Mouse (Mus musculus): ENCODE measurements around the gene Arl15. TPM values are rescaled to one million over a fixed set of nuclear protein-coding genes. Genes with fewer than 3 reads are reported as not detected.

Gene Arl15
- polyA plus RNA-seq, 1 experiment from 2014 or later: 19.0 TPM

GRCm38 (mm10) chr13:113830805-113831204 is 36.5 kb downstream of the Arl15 start:
- Histone ChIP-seq H3K9ac (ENCODE audit: low read depth, low read length) (no peak overlapping the region), H3K4me1 (replicated peaks; ENCODE audit: control insufficient read depth, insufficient read depth, low read length) (no peaks in the 10 kb centered on the region), H3K36me3 (ENCODE audit: control insufficient read depth, insufficient read depth, low read length) (no peaks in the 10 kb centered on the region), H3K4me2 (replicated peaks; ENCODE audit: low read depth, low read length) (no peak overlapping the region), H3K27ac (ENCODE audit: low read depth, low read length) (no peak overlapping the region), H3K9me3 (ENCODE audit: control insufficient read depth, low read length) (no peaks in the 10 kb centered on the region), H3K27me3 (ENCODE audit: control insufficient read depth, insufficient read depth, low read length) (no peaks in the 10 kb centered on the region), H3K4me3 (ENCODE audit: low read depth, low read length) (no peak overlapping the region)
- ATAC-seq (ENCODE audit: low FRiP score) (no peak), DNase-seq (ENCODE audit: low spot score) (no peak)
- WGBS: 85% methylated on average over 3 of the region's 3 CpGs

GRCm38 (mm10) chr13:113832947-113833346 is 38.6 kb downstream of the Arl15 start:
- ATAC-seq (ENCODE audit: low FRiP score) (no peak), DNase-seq (ENCODE audit: low spot score) (no peak)
- Histone ChIP-seq H3K4me1 (replicated peaks; ENCODE audit: control insufficient read depth, insufficient read depth, low read length) (no peaks in the 10 kb centered on the region), H3K9ac (ENCODE audit: low read depth, low read length) (no peak overlapping the region), H3K4me2 (replicated peaks; ENCODE audit: low read depth, low read length) (no peak overlapping the region), H3K36me3 (ENCODE audit: control insufficient read depth, insufficient read depth, low read length) (no peaks in the 10 kb centered on the region), H3K27me3 (ENCODE audit: control insufficient read depth, insufficient read depth, low read length) (no peaks in the 10 kb centered on the region), H3K9me3 (ENCODE audit: control insufficient read depth, low read length) (no peaks in the 10 kb centered on the region), H3K27ac (ENCODE audit: low read depth, low read length) (no peak overlapping the region), H3K4me3 (ENCODE audit: low read depth, low read length) (no peak overlapping the region)
- 93% methylated on average over 6 of the region's 6 CpGs for WGBS

- Histone ChIP-seq H3K27ac (ENCODE audit: low read depth, low read length) (no peak overlapping the region), H3K27me3 (ENCODE audit: control insufficient read depth, insufficient read depth, low read length) (no peaks in the 10 kb centered on the region), H3K4me3 (ENCODE audit: low read depth, low read length) (no peak overlapping the region), H3K36me3 (ENCODE audit: control insufficient read depth, insufficient read depth, low read length) (no peaks in the 10 kb centered on the region), H3K4me2 (replicated peaks; ENCODE audit: low read depth, low read length) (no peak overlapping the region), H3K9me3 (ENCODE audit: control insufficient read depth, low read length) (no peaks in the 10 kb centered on the region), H3K4me1 (replicated peaks; ENCODE audit: control insufficient read depth, insufficient read depth, low read length) (no peaks in the 10 kb centered on the region), H3K9ac (ENCODE audit: low read depth, low read length) (no peak overlapping the region)
- 93% methylated on average over 6 of the region's 6 CpGs for WGBS
- DNase-seq (ENCODE audit: low spot score) (no peak), ATAC-seq (ENCODE audit: low FRiP score) (no peak)
Observed at GRCm38 (mm10) chr13:113835921-113836320, 41.6 kb downstream of the Arl15 start.

GRCm38 (mm10) chr13:113838601-113839576 is 44.6 kb downstream of the Arl15 start:
- Histone ChIP-seq H3K27ac (ENCODE audit: low read depth, low read length) (no peak overlapping the region), H3K9me3 (ENCODE audit: control insufficient read depth, low read length) (no peaks in the 10 kb centered on the region), H3K4me3 (ENCODE audit: low read depth, low read length) (no peak overlapping the region), H3K4me2 (replicated peaks; ENCODE audit: low read depth, low read length) (no peak overlapping the region), H3K4me1 (replicated peaks; ENCODE audit: control insufficient read depth, insufficient read depth, low read length) (no peaks in the 10 kb centered on the region), H3K36me3 (ENCODE audit: control insufficient read depth, insufficient read depth, low read length) (no peaks in the 10 kb centered on the region), H3K27me3 (ENCODE audit: control insufficient read depth, insufficient read depth, low read length) (no peaks in the 10 kb centered on the region), H3K9ac (ENCODE audit: low read depth, low read length) (no peak overlapping the region)
- ATAC-seq (ENCODE audit: low FRiP score): no peak
- DNase-seq (ENCODE audit: low spot score): no peak
- 95% methylated on average over 16 of the region's 16 CpGs for WGBS

- no peak overlapping the region for H3K4me3 ChIP-seq (ENCODE audit: low read depth, low read length)
- no peak overlapping the region for H3K27ac ChIP-seq (ENCODE audit: low read depth, low read length)
- no peaks in the 10 kb centered on the region for H3K27me3 ChIP-seq (ENCODE audit: control insufficient read depth, insufficient read depth, low read length)
- H3K9ac ChIP-seq (ENCODE audit: low read depth, low read length): no peak overlapping the region
- H3K4me1 ChIP-seq (replicated peaks; ENCODE audit: control insufficient read depth, insufficient read depth, low read length): no peaks in the 10 kb centered on the region
- no peaks in the 10 kb centered on the region for H3K9me3 ChIP-seq (ENCODE audit: control insufficient read depth, low read length)
- DNase-seq (ENCODE audit: low spot score) (no peak), ATAC-seq (ENCODE audit: low FRiP score) (no peak)
- WGBS: 92% methylated on average over 6 of the region's 6 CpGs
- no peaks in the 10 kb centered on the region for H3K36me3 ChIP-seq (ENCODE audit: control insufficient read depth, insufficient read depth, low read length)
- H3K4me2 ChIP-seq (replicated peaks; ENCODE audit: low read depth, low read length): no peak overlapping the region
Observed at GRCm38 (mm10) chr13:113840421-113840820, 46.1 kb downstream of the Arl15 start.

- 89% methylated on average over 14 of the region's 14 CpGs for WGBS
- H3K27ac ChIP-seq (ENCODE audit: low read depth, low read length): no peak overlapping the region
- no peaks in the 10 kb centered on the region for H3K4me1 ChIP-seq (replicated peaks; ENCODE audit: control insufficient read depth, insufficient read depth, low read length)
- no peak overlapping the region for H3K4me2 ChIP-seq (replicated peaks; ENCODE audit: low read depth, low read length)
- DNase-seq (ENCODE audit: low spot score): no peak
- no peaks in the 10 kb centered on the region for H3K36me3 ChIP-seq (ENCODE audit: control insufficient read depth, insufficient read depth, low read length)
- H3K27me3 ChIP-seq (ENCODE audit: control insufficient read depth, insufficient read depth, low read length): no peaks in the 10 kb centered on the region
- no peaks in the 10 kb centered on the region for H3K9me3 ChIP-seq (ENCODE audit: control insufficient read depth, low read length)
- no peak overlapping the region for H3K4me3 ChIP-seq (ENCODE audit: low read depth, low read length)
- no peak overlapping the region for H3K9ac ChIP-seq (ENCODE audit: low read depth, low read length)
- ATAC-seq (ENCODE audit: low FRiP score): no peak
Observed at GRCm38 (mm10) chr13:113842411-113843309, 48.4 kb downstream of the Arl15 start.

GRCm38 (mm10) chr13:113843310-113843649 is 49.0 kb downstream of the Arl15 start:
- ATAC-seq (ENCODE audit: low FRiP score): no peak
- Histone ChIP-seq H3K36me3 (ENCODE audit: control insufficient read depth, insufficient read depth, low read length) (no peaks in the 10 kb centered on the region), H3K4me1 (replicated peaks; ENCODE audit: control insufficient read depth, insufficient read depth, low read length) (no peaks in the 10 kb centered on the region), H3K9ac (ENCODE audit: low read depth, low read length) (no peak overlapping the region), H3K4me2 (replicated peaks; ENCODE audit: low read depth, low read length) (no peak overlapping the region), H3K9me3 (ENCODE audit: control insufficient read depth, low read length) (no peaks in the 10 kb centered on the region), H3K27ac (ENCODE audit: low read depth, low read length) (no peak overlapping the region), H3K27me3 (ENCODE audit: control insufficient read depth, insufficient read depth, low read length) (no peaks in the 10 kb centered on the region), H3K4me3 (ENCODE audit: low read depth, low read length) (no peak overlapping the region)
- 76% methylated on average over 3 of the region's 3 CpGs for WGBS
- no peak for DNase-seq (ENCODE audit: low spot score)

GRCm38 (mm10) chr13:113843901-113844300 is 49.6 kb downstream of the Arl15 start:
- 94% methylated on average over 8 of the region's 8 CpGs for WGBS

More at GRCm38 (mm10) chr13:113843901-113844300, 49.6 kb downstream of the Arl15 start:
- no peak overlapping the region for H3K4me2 ChIP-seq (replicated peaks; ENCODE audit: low read depth, low read length)
- H3K9me3 ChIP-seq (ENCODE audit: control insufficient read depth, low read length): no peaks in the 10 kb centered on the region
- no peak overlapping the region for H3K9ac ChIP-seq (ENCODE audit: low read depth, low read length)
- no peaks in the 10 kb centered on the region for H3K36me3 ChIP-seq (ENCODE audit: control insufficient read depth, insufficient read depth, low read length)
- no peaks in the 10 kb centered on the region for H3K27me3 ChIP-seq (ENCODE audit: control insufficient read depth, insufficient read depth, low read length)
- no peak overlapping the region for H3K27ac ChIP-seq (ENCODE audit: low read depth, low read length)
- DNase-seq (ENCODE audit: low spot score) (no peak), ATAC-seq (ENCODE audit: low FRiP score) (no peak)
- no peaks in the 10 kb centered on the region for H3K4me1 ChIP-seq (replicated peaks; ENCODE audit: control insufficient read depth, insufficient read depth, low read length)
- no peak overlapping the region for H3K4me3 ChIP-seq (ENCODE audit: low read depth, low read length)

Data from hindbrain, embryonic 11.5 days (tissue).